Mouse (Mus musculus): ENCODE measurements around the gene Hk1.

DNA sequence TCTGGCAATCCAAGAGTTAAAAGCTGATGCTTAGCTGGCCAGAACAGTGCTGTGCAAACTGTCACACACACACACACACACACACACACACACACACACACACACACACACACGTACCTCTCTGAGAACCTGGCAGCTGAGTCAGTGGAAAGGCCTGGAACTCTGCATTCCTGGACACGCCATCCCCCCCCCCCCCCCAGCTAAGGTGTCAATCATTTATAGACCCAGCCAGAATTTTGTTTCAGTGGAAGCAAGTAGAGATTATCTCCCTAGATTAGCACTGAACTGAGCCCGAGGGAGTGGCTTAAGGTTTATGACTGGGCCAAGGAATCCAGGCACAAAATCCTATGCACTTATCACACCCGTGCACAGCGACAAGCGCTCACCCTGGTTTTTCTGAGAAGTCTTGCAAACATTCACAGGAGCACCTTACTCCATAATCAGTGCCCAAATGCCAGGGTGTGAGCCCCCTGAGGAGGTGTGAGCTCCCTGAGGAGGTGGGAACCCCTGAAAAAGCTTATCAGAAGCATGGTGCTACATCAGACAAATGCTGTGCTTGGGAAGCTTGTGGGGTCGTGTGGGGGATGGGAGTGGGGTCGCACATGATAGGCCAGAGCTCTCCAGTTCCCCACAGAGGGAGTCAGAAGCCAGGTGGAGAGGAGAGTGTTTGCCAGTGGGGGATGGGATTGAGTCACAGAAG lies 33.3 kb upstream of the Hk1 start:
- no peak for TF ChIP-seq CTCF (conservative IDR thresholded peaks at IDR 0.05; ENCODE audit: low read length)
- TF ChIP-seq NANOG (IDR thresholded peaks at IDR 0.05; ENCODE audit: borderline replicate concordance, low read length): no peak

Measured in E14TG2a.4 (cell line).